Mouse (Mus musculus) midbrain, embryonic 10.5 days (tissue): Measurements from ENCODE around the gene Cacng1. TPM values are rescaled to one million over a fixed set of nuclear protein-coding genes. Genes with fewer than 3 reads are reported as not detected.

Experiments used
- DNase-seq: peaks from one replicate; pipeline ENCODE4 v3.0.0-alpha.2; 2017; ENCODE audit warnings: low spot score
- H3K27ac ChIP-seq: fragments of 300-500 bp; sonication (generic); replicated peaks from 2 replicates; pipeline ENCODE4 v1.5.1; 2016; ENCODE audit warnings: mild to moderate bottlenecking
- H3K27me3 ChIP-seq: fragments of 300-500 bp; sonication (generic); 2 replicates; pipeline ENCODE4 v1.6.1; 2016; ENCODE audit warnings: low read depth, mild to moderate bottlenecking; ENCODE audit not compliant: poor library complexity, severe bottlenecking
- H3K36me3 ChIP-seq: fragments of 300-500 bp; sonication (generic); 2 replicates; pipeline ENCODE4 v1.6.1; 2016; ENCODE audit warnings: mild to moderate bottlenecking, moderate library complexity
- H3K4me1 ChIP-seq: fragments of 300-500 bp; sonication (generic); 2 replicates; pipeline ENCODE4 v1.6.1; 2016
- H3K4me3 ChIP-seq: fragments of 300-500 bp; sonication (generic); 2 replicates; pipeline ENCODE4 v1.5.1; 2016; ENCODE audit warnings: mild to moderate bottlenecking, moderate library complexity
- H3K9me3 ChIP-seq: fragments of 300-500 bp; sonication (generic); replicated peaks from 2 replicates; pipeline ENCODE4 v1.6.1; 2016; ENCODE audit warnings: mild to moderate bottlenecking
- WGBS: fragments of 180-500 bp; shearing (Covaris S2); methylation state at CpG from one replicate; pipeline ENCODE4 v1.1.7; 2016; 5-methylcytosine and 5-hydroxymethylcytosine counted together
- polyA plus RNA-seq: library from polyadenylated mRNA; unstranded; fragments of >200 nt; fragmentation: Nextera tagmentation; extraction: Ambion mirVana; gene quantifications from 2 replicates; pipeline ENCODE4 v1.2.1, GENCODE M21; 2016

Gene Cacng1
- polyA plus RNA-seq, 1 experiment from 2014 or later = 0.31 TPM

DNA sequence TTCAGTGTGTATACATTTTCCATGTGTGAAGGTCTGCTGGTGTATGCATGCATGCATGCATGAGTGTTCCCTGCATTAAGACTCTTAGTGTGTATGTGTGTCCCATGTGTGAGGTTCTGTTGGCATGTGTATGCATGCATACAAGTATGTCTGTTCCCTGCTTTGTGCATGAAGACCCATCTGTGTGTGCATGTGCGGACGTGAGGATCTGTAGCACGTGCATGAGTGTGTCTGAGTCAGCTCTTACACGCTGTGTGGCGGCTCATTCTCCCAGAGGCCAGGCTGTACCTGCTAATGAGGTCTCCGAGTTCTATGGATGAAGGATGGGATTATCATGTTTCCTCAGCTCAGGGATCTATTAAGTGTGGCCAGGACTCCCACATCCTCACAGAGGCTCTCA is 11.3 kb downstream of the Cacng1 start:
- H3K27me3 ChIP-seq = peaks cover 49% of the 10 kb centered on the region
- peaks cover 55% of the 10 kb centered on the region for H3K4me1 ChIP-seq
- peak overlapping the region; percentile 9; the same call in 1 of the 2 replicates for H3K27ac ChIP-seq
- H3K36me3 ChIP-seq = no peaks in the 10 kb centered on the region
- 88% methylated on average over 6 of the region's 6 CpGs for WGBS
- no peak for DNase-seq
- H3K4me3 ChIP-seq = no peak overlapping the region
- H3K9me3 ChIP-seq = no peaks in the 10 kb centered on the region

DNA sequence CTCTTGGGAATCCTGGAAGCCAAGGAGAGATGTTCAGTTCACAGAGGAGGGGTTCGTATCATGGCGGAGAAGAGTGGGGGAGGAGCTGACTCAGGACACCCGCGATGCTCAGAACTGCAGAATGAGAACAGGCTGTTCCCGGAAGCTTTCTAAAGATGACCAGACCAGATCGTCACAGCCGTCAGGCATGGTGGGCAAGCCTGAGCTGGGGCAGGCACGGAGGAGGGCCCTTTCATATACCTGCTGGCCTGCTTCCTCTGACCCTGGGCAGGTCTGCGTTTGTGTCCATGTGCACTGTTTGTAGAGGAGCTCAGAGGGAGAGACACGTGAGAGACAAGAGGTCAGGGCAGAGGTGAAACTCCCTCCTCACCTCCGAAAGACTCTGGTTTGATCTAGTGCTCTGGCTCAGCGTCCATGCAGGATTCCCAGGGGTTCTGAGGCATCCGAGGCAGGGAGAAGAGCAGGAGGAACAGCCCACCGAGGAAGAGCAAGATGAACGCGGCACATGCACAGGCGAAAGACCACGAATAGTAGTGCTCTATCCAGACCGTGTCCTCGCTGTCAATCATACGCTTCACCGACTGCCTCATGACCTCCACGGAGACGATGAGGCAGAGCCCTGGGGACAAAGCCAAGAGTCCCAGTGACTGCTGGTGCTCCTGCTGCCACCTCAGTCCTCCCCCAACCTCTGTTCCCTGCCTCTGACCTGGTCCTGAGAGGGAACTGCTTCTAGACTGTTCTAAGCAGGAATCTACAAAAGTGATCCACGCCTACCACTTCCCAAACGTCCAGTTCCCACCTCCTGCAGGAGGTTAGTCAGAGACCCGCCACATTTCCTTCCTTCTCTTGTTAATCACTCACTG is 12.8 kb downstream of the Cacng1 start:
- Histone ChIP-seq H3K36me3 (no peaks in the 10 kb centered on the region), H3K4me3 (no peak overlapping the region), H3K9me3 (no peaks in the 10 kb centered on the region), H3K27ac (peak overlapping the region; percentile 55; the same call in 1 of the 2 replicates), H3K4me1 (peaks cover 51% of the 10 kb centered on the region), H3K27me3 (peaks cover 41% of the 10 kb centered on the region)
- WGBS = 47% methylated on average over 27 of the region's 27 CpGs
- DNase-seq = peak; percentile 19

DNA sequence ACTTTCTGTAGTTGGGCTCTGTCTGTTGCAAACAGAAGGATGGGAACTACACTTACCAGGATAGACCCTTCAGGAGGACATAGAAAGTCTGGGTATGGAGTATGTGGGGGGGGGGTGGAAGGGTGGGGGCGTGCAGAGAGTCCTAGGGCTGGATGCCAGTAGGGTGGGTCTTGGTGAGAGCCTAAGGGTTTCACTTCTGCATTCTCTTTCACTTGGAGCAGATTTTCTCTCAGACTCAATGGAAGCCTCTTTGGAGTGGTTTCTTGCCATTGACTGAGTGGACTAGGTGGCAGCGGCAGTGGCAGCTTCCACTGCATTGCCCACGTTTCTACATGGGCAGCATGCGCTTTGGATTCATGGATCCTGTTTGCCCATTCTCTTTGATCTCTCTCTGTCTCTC is 16.4 kb downstream of the Cacng1 start:
- Histone ChIP-seq H3K27me3 (peaks cover 22% of the 10 kb centered on the region), H3K27ac (no peak overlapping the region), H3K4me1 (peaks cover 19% of the 10 kb centered on the region), H3K36me3 (no peaks in the 10 kb centered on the region), H3K4me3 (no peak overlapping the region), H3K9me3 (no peaks in the 10 kb centered on the region)
- 94% methylated on average over 4 of the region's 4 CpGs for WGBS
- DNase-seq = no peak

DNA sequence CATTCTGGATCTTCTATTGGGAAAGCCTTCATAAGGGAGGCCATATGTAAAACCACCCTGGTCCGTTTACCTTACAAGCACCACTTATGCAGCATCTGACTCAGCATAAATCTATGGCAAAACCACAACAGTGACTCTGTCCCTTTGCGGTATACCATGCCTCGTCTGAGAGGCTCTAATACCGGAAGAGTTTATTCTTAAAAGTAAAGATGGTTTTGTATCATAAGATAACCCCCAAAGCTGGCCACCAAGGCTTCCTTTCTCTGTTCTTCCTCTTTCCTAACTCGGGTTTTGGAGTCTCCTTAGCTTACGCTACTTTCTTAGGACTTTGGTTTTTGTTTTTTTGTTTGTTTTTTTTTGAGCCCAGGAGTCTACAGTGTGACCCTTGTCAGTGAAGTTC is 23.0 kb downstream of the Cacng1 start:
- H3K27me3 ChIP-seq = no peaks in the 10 kb centered on the region
- H3K9me3 ChIP-seq = no peaks in the 10 kb centered on the region
- no peak overlapping the region for H3K4me3 ChIP-seq
- peaks cover 6% of the 10 kb centered on the region for H3K36me3 ChIP-seq
- WGBS = 88% methylated on average over 6 of the region's 6 CpGs
- no peaks in the 10 kb centered on the region for H3K4me1 ChIP-seq
- no peak for DNase-seq
- no peak overlapping the region for H3K27ac ChIP-seq

DNA sequence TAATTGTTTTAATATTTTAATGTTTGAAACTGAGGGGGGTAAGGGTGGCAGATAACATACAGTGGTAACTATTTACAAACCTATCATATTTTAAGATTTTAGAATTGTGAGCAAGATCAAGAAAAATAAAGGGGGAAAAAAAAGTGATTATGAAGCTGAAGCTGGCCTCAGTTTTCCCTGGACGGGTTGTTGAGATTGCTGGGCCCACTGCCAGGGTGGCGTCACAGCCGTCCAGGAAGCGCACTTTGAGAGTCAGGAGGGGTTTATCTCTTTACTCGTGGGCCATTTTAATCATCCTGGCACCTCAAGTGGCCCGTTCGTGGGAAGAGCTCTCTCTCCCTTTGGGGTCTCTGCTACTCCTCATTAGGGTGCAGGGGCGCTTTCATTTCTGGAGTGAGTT is 24.8 kb downstream of the Cacng1 start:
- DNase-seq = no peak

DNA sequence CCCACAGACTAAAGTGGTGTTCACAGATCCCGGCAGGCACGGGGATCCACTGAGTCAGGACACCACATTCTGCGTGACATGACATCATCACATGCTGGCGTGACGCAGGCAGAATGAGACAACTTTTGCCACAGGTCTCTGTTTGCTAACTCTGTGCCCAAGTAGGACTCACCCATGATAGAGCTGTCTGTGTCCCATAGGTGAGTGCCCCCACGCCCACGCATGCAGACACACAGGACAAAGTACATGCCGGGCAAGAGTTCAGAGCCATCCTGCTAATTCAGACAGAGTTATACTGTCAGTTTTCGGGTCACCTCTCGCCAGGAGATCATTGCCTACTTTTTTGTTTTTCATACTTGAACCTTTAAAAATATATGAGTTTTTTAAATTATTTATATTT is 27.8 kb downstream of the Cacng1 start:
- peaks cover 10% of the 10 kb centered on the region for H3K4me1 ChIP-seq
- H3K27me3 ChIP-seq = no peaks in the 10 kb centered on the region
- peaks cover 30% of the 10 kb centered on the region for H3K36me3 ChIP-seq
- H3K4me3 ChIP-seq = no peak overlapping the region
- no peaks in the 10 kb centered on the region for H3K9me3 ChIP-seq
- WGBS = 97% methylated on average over 10 of the region's 10 CpGs
- DNase-seq = no peak
- H3K27ac ChIP-seq = no peak overlapping the region

More for the DNA sequence above, 24.8 kb downstream of the Cacng1 start:
- no peaks in the 10 kb centered on the region for H3K9me3 ChIP-seq
- no peak overlapping the region for H3K4me3 ChIP-seq
- no peaks in the 10 kb centered on the region for H3K4me1 ChIP-seq
- WGBS = 91% methylated on average over 8 of the region's 8 CpGs
- H3K27me3 ChIP-seq = no peaks in the 10 kb centered on the region
- H3K36me3 ChIP-seq = peaks cover 13% of the 10 kb centered on the region
- no peak overlapping the region for H3K27ac ChIP-seq

DNA sequence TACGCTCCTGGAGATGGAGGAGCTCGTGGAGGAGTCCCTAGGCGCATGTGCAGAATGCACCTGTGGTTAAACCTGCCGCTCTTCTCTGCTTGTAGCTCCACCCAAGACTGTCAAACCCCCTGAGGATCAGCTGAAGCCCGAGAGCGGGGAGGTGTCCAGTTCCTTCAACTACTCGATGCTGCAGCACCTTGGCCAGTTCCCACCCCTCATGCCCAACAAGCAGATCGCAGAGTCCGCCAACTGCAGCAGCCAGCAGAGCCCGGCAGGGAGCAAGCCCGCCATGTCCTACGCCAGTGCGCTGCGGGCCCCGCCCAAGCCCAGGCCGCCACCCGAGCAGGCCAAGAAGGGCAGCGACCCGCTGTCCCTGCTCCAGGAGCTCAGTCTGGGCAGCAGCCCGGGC is 30.0 kb downstream of the Cacng1 start:
- Histone ChIP-seq H3K4me1 (peaks cover 32% of the 10 kb centered on the region), H3K27me3 (no peaks in the 10 kb centered on the region), H3K27ac (no peak overlapping the region), H3K9me3 (no peaks in the 10 kb centered on the region), H3K4me3 (no peak overlapping the region), H3K36me3 (peaks cover 30% of the 10 kb centered on the region)
- DNase-seq = no peak
- 85% methylated on average over 20 of the region's 20 CpGs for WGBS

DNA sequence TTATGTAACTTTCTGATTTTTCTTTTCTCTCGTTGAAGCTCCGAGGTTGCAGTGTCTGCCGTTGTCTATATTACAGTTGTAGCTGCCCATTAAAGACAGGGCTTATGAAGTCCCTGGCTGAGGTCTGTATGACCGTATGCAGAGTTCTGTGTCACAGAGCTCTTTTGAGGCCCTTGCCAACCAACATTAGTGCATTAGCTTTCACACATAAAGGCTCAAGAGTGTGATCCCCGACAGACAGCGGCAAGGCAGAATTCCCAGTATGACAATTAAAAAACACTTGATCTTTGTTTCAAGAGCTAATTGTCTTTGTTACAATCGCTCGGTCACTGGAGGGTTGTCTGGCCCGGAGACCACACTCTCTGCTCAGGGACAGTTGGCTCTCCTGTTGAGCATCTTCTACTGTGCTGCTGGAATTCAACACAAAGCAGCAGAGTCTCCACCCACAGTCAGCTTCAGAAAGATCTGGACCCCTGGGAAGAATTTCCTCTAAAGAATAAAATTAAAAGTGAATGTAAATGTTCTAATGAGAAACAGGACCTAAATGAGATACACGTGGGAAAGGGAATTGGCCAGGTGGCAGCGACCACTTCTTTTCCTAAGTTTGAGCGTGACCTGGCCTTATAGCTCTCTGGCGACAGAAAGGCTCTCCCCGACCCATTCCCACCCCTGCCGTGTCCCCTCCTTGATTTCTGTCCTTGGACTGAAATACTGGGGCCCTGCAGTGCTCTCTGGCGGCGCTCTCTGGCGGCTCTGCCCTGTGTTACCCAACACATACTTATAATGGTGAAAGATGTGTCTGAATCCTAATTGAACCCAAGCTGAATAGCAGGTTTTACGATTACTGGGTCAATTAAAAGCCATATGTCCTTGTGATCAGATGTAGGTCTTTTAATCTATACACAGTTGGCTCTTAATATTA is 32.5 kb downstream of the Cacng1 start:
- peaks cover 30% of the 10 kb centered on the region for H3K36me3 ChIP-seq
- 69% methylated on average over 19 of the region's 19 CpGs for WGBS
- H3K4me3 ChIP-seq = no peak overlapping the region
- no peaks in the 10 kb centered on the region for H3K27me3 ChIP-seq
- H3K9me3 ChIP-seq = no peaks in the 10 kb centered on the region
- peak overlapping the region; percentile 82 for H3K27ac ChIP-seq
- H3K4me1 ChIP-seq = peaks cover 33% of the 10 kb centered on the region
- no peak for DNase-seq

DNA sequence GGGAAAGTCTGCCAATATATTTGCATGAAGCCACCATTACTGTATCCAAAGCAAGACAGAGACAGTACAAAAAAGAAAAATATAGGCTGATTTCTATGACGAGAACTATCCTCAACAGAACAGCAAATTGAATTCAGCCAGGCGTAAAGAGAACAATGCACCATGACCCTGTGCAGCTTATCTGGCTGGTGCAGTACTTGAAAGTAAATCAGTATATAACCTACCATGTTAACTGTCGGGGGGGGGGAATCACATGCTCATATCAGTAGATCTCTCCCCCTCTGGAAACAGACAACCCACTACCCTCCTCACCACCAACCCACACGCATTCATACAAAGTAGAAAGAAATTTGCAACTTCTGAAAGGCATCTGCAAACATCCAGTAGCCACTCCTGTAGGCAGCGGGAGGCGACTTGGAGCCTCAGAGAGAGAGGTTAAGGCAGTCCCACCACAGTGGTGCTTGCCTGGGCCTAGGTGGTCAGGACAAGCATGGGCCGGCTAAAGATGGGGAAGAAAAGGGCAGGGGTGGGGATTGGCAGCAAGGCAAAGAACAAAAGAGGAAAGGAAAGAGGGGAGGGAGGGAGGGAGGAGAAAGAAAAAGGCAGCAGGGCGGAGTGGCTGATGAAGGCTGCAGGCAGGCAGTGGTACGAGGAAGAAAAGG is 33.5 kb downstream of the Cacng1 start:
- Histone ChIP-seq H3K4me3 (no peak overlapping the region), H3K27me3 (no peaks in the 10 kb centered on the region), H3K27ac (peak overlapping the region; percentile 82), H3K4me1 (peaks cover 33% of the 10 kb centered on the region), H3K36me3 (peaks cover 24% of the 10 kb centered on the region), H3K9me3 (no peaks in the 10 kb centered on the region)
- peak; percentile 20 for DNase-seq
- 46% methylated on average over 9 of the region's 9 CpGs for WGBS

DNA sequence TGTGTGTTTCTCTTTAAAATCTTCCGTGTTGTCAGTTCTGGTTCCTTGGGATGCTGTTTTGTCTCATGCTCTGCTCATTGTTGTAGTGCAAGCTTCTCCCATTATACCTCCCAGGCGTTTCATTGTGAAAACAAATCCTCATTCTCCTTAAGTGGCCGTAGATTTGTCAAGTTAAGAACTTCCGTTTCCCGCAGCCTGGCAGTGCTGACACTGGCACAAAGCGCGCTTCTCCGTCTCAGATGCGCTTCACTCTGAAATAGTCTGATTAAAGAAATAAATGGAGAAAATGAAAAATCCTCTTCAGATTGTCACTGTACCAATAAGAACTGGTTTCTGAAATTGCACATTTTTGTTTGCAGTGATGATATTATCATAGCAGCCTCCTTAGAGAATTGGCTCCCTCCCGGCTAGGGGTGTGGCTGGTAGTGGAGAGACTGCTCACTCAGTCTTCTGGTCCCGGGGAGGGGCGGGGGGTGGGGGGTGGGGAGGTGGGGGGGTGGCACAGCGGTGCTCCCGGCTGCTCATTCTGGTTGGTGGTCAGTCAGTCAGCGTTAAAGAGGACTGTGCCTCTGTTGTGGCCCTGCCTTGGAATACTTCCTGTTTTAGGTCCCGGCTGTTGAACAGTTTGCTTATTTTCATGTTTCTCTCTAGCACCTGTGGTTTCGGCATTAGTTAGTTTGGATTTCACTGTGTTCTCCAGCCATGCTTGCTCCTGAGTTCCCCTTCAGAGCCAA is 39.9 kb downstream of the Cacng1 start:
- Histone ChIP-seq H3K36me3 (peaks cover 52% of the 10 kb centered on the region), H3K4me1 (peaks cover 22% of the 10 kb centered on the region), H3K27ac (no peak overlapping the region), H3K4me3 (no peak overlapping the region), H3K27me3 (no peaks in the 10 kb centered on the region), H3K9me3 (no peaks in the 10 kb centered on the region; the same call in 1 of the 2 replicates)
- DNase-seq = no peak
- WGBS = 62% methylated on average over 17 of the region's 17 CpGs

DNA sequence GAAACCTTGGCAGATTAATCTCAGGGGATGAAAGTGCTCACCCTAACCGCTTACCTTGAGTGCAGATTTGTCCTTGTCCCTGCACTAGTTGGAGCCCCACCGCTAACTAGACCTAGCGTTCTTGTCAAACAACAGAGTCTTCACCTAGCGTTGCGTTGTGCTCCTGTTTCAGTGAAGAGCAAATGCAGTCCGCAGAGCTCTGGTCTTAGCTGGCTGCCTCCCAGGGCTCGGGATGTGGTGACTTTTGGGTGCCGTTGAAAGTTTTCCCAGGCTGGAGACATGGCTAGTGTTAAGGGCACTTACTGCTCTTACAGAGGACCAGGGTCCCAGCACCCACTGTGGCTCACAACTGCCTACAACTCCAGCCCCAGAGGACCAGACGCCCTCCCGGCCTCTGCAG is 41.1 kb downstream of the Cacng1 start:
- Histone ChIP-seq H3K9me3 (no peaks in the 10 kb centered on the region; the same call in 1 of the 2 replicates), H3K4me1 (peaks cover 20% of the 10 kb centered on the region), H3K4me3 (no peak overlapping the region), H3K27ac (0 out of 2 replicates have a peak overlapping the region, but pooled peaks have one; percentile 2), H3K36me3 (peaks cover 63% of the 10 kb centered on the region), H3K27me3 (no peaks in the 10 kb centered on the region)
- DNase-seq = no peak
- WGBS = 91% methylated on average over 10 of the region's 10 CpGs

DNA sequence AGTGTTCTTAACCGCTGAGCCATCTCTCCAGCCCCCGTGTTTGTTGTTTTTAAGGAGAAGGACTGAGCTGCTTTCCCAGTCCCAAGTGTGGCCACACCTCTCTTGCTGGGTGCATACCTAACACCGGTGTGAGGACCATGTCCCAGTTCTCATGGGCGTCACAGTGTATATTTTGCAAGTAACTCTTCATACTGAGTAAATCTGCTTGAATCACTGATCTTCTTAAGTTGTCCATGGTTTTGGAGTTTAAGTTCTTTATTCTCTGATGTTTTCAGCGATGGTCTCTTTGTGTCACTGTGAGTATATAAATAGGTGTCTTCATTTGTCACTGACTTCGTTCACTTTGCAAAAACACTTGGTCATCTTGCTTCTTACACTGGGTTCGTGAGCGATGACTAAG is 41.7 kb downstream of the Cacng1 start:
- Histone ChIP-seq H3K9me3 (no peaks in the 10 kb centered on the region; the same call in 1 of the 2 replicates), H3K36me3 (peaks cover 69% of the 10 kb centered on the region), H3K4me1 (peaks cover 20% of the 10 kb centered on the region), H3K27ac (no peak overlapping the region), H3K4me3 (no peak overlapping the region), H3K27me3 (no peaks in the 10 kb centered on the region)
- WGBS = 93% methylated on average over 8 of the region's 8 CpGs
- DNase-seq = no peak
